Comparison of ENCODE assay signal across 11 mouse cellular contexts in the genomic region with DNA sequence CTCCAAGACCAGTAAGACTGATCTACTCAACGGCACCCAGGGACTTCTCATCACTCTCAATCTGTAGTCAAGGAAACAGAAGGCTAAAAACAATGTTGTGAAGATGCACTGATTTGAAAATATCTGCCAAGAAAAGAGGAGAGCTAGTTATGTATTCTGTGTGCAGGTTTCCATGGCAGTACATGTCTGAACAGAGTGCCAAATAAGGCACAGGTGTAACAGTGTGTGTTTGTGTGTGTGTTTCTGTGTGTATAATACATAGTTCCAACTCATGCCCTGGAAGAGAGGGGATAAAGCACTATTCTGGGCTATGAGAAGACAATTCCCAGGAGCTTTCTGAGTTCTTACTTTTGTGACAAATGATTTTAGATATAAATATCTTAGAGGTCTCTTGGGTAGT.
"Had no signal": no experiment of that assay in that cellular context is flagged by ENCODE, and none has a peak within 500 bp of the region (broad histone marks: within the 10 kb centered on the region; RNA-seq: fewer than 3 reads in every experiment).

No protein-coding gene starts in this region.

- ATAC-seq: liver, postnatal 0 days had no signal

- DNase-seq: kidney, adult 18-20 months; kidney, postnatal 10 days; kidney, postnatal 4 days; liver; liver, embryonic 13.5 days; liver, postnatal 0 days; lung, postnatal 14 days; retina, postnatal 1 day; spleen, adult 18-20 months; thymus, adult 2 months; thymus, postnatal 25 days had no signal
